Mouse (Mus musculus) stomach, adult 2 months (tissue): ENCODE results near the gene Timmdc1. TPM values are rescaled to one million over a fixed set of nuclear protein-coding genes. Genes with fewer than 3 reads are reported as not detected.

ENCODE experiments used
- polyA plus RNA-seq: library from polyadenylated mRNA; depleted of rRNA; stranded (reverse); fragments of >200 nt; gene quantifications from 2 replicates; pipeline ENCODE4 v1.2.3, GENCODE M21; 2012; rRNA removed

The Timmdc1 gene
- 16.2 and 41.3 TPM in 2 replicates for polyA plus RNA-seq

GRCm38 (mm10) chr16:38522129-38523084, at the start of gene Timmdc1:
Gene Timmdc1 (minus strand): TSS chr16:38522663.

GRCm38 (mm10) chr16:38558221-38558748, 35.8 kb upstream of the Timmdc1 start, which contains the start of gene Tmem39a:
Gene Tmem39a (plus strand): TSS chr16:38558698.

GRCm38 (mm10) chr16:38549479-38550396, 27.3 kb upstream of the Timmdc1 start, which contains the start of gene Poglut1:
Gene Poglut1 (minus strand): TSS chr16:38550258.

GRCm38 (mm10) chr16:38455511-38456418, 66.7 kb downstream of the Timmdc1 start, which contains the start of gene Cd80:
Gene Cd80 (plus strand): TSS chr16:38455561.

GRCm38 (mm10) chr16:38452442-38453202, 69.8 kb downstream of the Timmdc1 start, which contains the start of gene Adprh:
Gene Adprh (minus strand): TSS chr16:38452703.

Other genes with a start within 250 kb of the Timmdc1 start
- 5.1 and 6.8 TPM in 2 replicates for gene Nr1i2, start 227.8 kb downstream of the Timmdc1 start, polyA plus RNA-seq
- not detected in 2 replicates for gene Maats1, start 180.5 kb downstream of the Timmdc1 start, polyA plus RNA-seq
- gene Cox17, start 175.7 kb downstream of the Timmdc1 start, polyA plus RNA-seq: 20.0 and 23.5 TPM in 2 replicates
- not detected in 2 replicates for gene Gm21987, start 175.6 kb downstream of the Timmdc1 start, polyA plus RNA-seq
- 11.5 and 13.2 TPM in 2 replicates for gene Popdc2, start 160.5 kb downstream of the Timmdc1 start, polyA plus RNA-seq
- 0.78 and 1.4 TPM in 2 replicates for gene Pla1a, start 89.5 kb downstream of the Timmdc1 start, polyA plus RNA-seq
- 16.8 and 17.9 TPM in 2 replicates for gene Adprh, start 70.0 kb downstream of the Timmdc1 start, polyA plus RNA-seq
- 0.09 and 0.27 TPM in 2 replicates for gene Cd80, start 67.1 kb downstream of the Timmdc1 start, polyA plus RNA-seq
- 4.5 and 5.1 TPM in 2 replicates for gene Poglut1, start 27.6 kb upstream of the Timmdc1 start, polyA plus RNA-seq
- gene Tmem39a, start 36.0 kb upstream of the Timmdc1 start, polyA plus RNA-seq: 17.3 and 23.3 TPM in 2 replicates
- 1.0 and 1.4 TPM in 2 replicates for gene Arhgap31, start 190.6 kb upstream of the Timmdc1 start, polyA plus RNA-seq
- 1.3 and 2.7 TPM in 2 replicates for gene B4galt4, start 219.6 kb upstream of the Timmdc1 start, polyA plus RNA-seq